Mouse (Mus musculus) olfactory bulb, adult 2 months (tissue): ENCODE data around the gene Il12rb1.
"Not testable (repeated sequence)": the region's sequence is repeated elsewhere in the genome, so short reads cannot be mapped to it uniquely, and the experiment has no call there.

ENCODE experiments used
- CTCF ChIP-seq: fragments of 200-500 bp; IDR thresholded peaks from 2 replicates; pipeline ENCODE4 v1.5.1; 2012; ENCODE audit warnings: low read depth, mild to moderate bottlenecking, low read length, moderate library complexity; ENCODE audit not compliant: insufficient read depth
- POLR2A ChIP-seq: fragments of 200-500 bp; IDR thresholded peaks from 2 replicates; pipeline ENCODE4 v1.6.1; 2012; ENCODE audit warnings: mild to moderate bottlenecking, low read depth, low read length, moderate library complexity; ENCODE audit not compliant: insufficient read depth

GRCm38 (mm10) chr8:70822594-70822993 is 14.3 kb downstream of the Il12rb1 start:
- TF ChIP-seq POLR2A, CTCF: not testable (repeated sequence)
